Mouse (Mus musculus) adrenal gland, postnatal 4 days (tissue): Measurements from ENCODE around the gene Zcchc4. TPM values are rescaled to one million over a fixed set of nuclear protein-coding genes. Genes with fewer than 3 reads are reported as not detected.

ENCODE experiments used
- DNase-seq, 2 experiments: peaks; one replicate each; pipeline ENCODE4 v3.0.0; 2021 to 2022; ENCODE audit warnings: low spot score in 2 of 2, mixed read lengths in 2 of 2
- total RNA-seq, 2 experiments: library from RNA; stranded (reverse); gene quantifications; 2 replicates each; pipeline ENCODE4 v1.2.3; 2021

Gene Zcchc4
- total RNA-seq, 2 experiments from 2014 or later: 16.3 to 16.5 TPM

DNA sequence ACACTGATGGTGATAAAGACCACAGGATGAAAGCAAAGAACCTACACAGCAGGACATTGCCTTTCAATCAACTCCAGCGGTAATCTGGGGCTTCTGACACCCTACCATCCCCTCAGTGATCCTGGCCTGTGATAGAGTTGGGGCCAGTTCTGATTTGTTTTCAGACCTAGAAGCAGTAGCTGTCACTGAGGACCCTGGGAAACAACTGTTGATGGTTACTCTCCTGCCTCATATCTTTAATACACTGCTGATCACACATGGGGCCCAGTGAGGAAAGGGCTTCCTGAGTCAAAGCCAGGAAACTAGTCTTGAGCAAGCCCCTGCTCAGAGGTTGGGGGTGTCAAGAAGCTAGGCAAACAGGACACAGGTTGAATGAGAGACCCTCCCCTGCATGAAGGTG is 96.3 kb downstream of the Zcchc4 start:
- no peak for DNase-seq

DNA sequence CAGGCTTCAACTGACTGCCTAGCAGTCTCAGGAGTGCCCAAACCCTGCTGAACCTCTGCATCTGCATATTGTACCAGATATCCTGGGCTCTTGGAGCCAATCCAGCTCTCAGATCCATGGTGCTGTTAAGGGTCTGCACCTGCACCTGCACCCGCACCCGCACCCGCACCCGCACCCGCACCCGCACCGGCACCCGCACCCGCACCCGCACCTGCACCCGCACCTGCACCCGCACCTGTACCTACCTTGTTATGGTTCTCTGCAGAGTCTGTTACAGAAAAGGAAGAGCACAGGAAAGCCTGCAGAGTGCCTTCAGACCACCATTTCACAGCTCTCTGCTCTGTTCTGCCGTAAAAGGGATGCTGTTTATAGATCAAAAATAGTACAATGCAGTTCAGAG is 96.8 kb downstream of the Zcchc4 start:
- no peak for DNase-seq

Other genes with a start within 250 kb of the Zcchc4 start
- 1 to 10 TPM; 3.7 to 4.4 TPM for gene Lgi2, start 208.9 kb upstream of the Zcchc4 start, total RNA-seq
- gene Sepsecs, start 105.7 kb upstream of the Zcchc4 start, total RNA-seq: 10 to 100 TPM; 16.8 to 21.8 TPM
- 10 to 100 TPM; 12.7 to 16.0 TPM for gene Pi4k2b, start 33.8 kb upstream of the Zcchc4 start, total RNA-seq
- 10 to 100 TPM; 92.2 to 97.5 TPM for gene Anapc4, start 58.6 kb downstream of the Zcchc4 start, total RNA-seq